Mouse (Mus musculus): ENCODE data around the gene Aldh1l1. TPM values are rescaled to one million over a fixed set of nuclear protein-coding genes. Genes with fewer than 3 reads are reported as not detected.

The Aldh1l1 gene
- total and polyA plus RNA-seq, 3 experiments, result 0.04 to 0.14 TPM; not detected in 1

DNA sequence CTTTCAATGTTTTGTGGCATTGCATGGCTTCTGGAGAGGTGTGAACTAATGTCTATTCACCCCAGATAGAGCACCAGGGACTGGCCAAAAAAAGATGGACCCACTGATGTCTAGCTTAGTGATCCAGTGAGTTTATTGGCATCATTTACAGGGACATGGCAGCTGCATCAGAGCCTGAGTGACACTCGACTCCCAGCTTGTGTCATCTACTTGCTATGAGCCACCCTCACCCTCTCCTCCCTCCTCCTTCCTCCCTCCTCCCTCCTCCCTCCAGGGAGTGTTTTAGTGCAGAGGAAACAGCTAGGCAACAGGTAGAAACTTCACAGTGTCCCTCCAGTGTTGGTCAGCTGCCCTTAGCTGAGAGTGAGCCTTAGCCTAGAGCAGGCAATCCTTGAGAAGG is 108.7 kb downstream of the Aldh1l1 start:
- no peaks in the 10 kb centered on the region for H3K79me2 ChIP-seq (ENCODE audit: control insufficient read depth, insufficient read depth, low read length, poor library complexity)
- H3K27me3 ChIP-seq (ENCODE audit: control insufficient read depth in 1 of 2, insufficient read depth in 2 of 2, low read length in 2 of 2), result peaks cover 4% of the 10 kb centered on the region in 2 experiments; a peak in 3 of 4 replicates
- DNase-seq (ENCODE audit: low read depth, low spot score), result no peak
- H3K36me3 ChIP-seq (ENCODE audit: control insufficient read depth in 1 of 2, insufficient read depth in 2 of 2, low read length in 2 of 2), result no peaks in the 10 kb centered on the region
- H3K9ac ChIP-seq (ENCODE audit: control insufficient read depth, low read depth, low read length, poor library complexity, severe bottlenecking), result no peak overlapping the region
- no peaks in the 10 kb centered on the region for H3K9me3 ChIP-seq (replicated peaks; ENCODE audit: insufficient read depth, low read length)
- no peak overlapping the region for H3K27ac ChIP-seq (ENCODE audit: control insufficient read depth, low read depth, low read length)
- TF ChIP-seq ZNF384 (IDR thresholded peaks at IDR 0.05; ENCODE audit: low read depth, low read length) (no peak), ZC3H11A (IDR thresholded peaks at IDR 0.05; ENCODE audit: low read depth, low read length) (no peak), SMC3 (IDR thresholded peaks at IDR 0.05; ENCODE audit: low read depth, low read length) (no peak), CHD2 (IDR thresholded peaks at IDR 0.05; ENCODE audit: low read length) (no peak), ZMIZ1 (IDR thresholded peaks at IDR 0.05; ENCODE audit: low read depth, low read length) (no peak), MAFK (IDR thresholded peaks at IDR 0.05; ENCODE audit: borderline replicate concordance, low read depth, low read length) (no peak), MEF2A (IDR thresholded peaks at IDR 0.05; ENCODE audit: extremely low read depth, insufficient replicate concordance, low read depth, low read length, poor library complexity, severe bottlenecking) (no peak), TBP (IDR thresholded peaks at IDR 0.05; ENCODE audit: low read depth, low read length) (no peak), RCOR1 (IDR thresholded peaks at IDR 0.05; ENCODE audit: low read depth, low read length) (no peak), USF2 (IDR thresholded peaks at IDR 0.05; ENCODE audit: borderline replicate concordance in 1 of 2, insufficient read depth in 1 of 2, low read depth in 1 of 2, low read length in 2 of 2) (no peak), MYB (IDR thresholded peaks at IDR 0.05; ENCODE audit: low read depth, low read length) (no peak), MAX (IDR thresholded peaks at IDR 0.05; ENCODE audit: low read length) (no peak), HCFC1 (IDR thresholded peaks at IDR 0.05; ENCODE audit: low read depth, low read length) (no peak), USF1 (IDR thresholded peaks at IDR 0.05; ENCODE audit: low read depth, low read length) (no peak), ELF1 (IDR thresholded peaks at IDR 0.05; ENCODE audit: low read depth, low read length) (no peak), UBTF (IDR thresholded peaks at IDR 0.05; ENCODE audit: borderline replicate concordance, insufficient read depth, low read depth, low read length) (no peak)
- H3K4me3 ChIP-seq (ENCODE audit: control insufficient read depth in 1 of 2, insufficient read depth in 1 of 2, low read depth in 2 of 2, low read length in 2 of 2), result no peak overlapping the region
- no peaks in the 10 kb centered on the region for H3K4me1 ChIP-seq (ENCODE audit: control insufficient read depth in 1 of 2, insufficient read depth in 2 of 2, low read length in 2 of 2)

DNA sequence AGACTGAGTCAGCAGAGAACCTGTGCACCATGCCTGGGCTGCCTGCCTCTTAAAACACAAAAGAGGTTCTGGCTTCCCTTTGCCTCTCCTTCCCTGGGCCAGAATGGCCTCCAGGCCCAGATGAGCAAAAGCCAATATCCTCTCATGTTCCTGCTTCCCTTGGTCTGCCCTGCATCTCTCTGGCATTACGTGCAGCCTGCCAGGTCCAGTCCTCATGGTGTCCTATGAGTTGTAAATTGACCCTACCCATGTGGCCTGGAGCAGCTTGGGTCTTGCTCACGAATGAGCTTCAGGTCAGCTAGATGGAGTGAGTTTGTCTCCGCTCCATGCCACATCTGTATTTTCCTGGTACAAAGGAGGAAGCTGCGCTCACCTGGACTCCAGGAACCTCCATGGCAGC is 110.8 kb downstream of the Aldh1l1 start:
- no peaks in the 10 kb centered on the region for H3K36me3 ChIP-seq (ENCODE audit: control insufficient read depth in 1 of 2, insufficient read depth in 2 of 2, low read length in 2 of 2)
- no peak for DNase-seq (ENCODE audit: low read depth, low spot score)
- H3K4me1 ChIP-seq (ENCODE audit: control insufficient read depth in 1 of 2, insufficient read depth in 2 of 2, low read length in 2 of 2), result no peaks in the 10 kb centered on the region
- H3K9ac ChIP-seq (ENCODE audit: control insufficient read depth, low read depth, low read length, poor library complexity, severe bottlenecking), result no peak overlapping the region
- no peak overlapping the region for H3K4me3 ChIP-seq (ENCODE audit: control insufficient read depth in 1 of 2, insufficient read depth in 1 of 2, low read depth in 2 of 2, low read length in 2 of 2)
- TF ChIP-seq SMC3 (IDR thresholded peaks at IDR 0.05; ENCODE audit: low read depth, low read length), result no peak
- TF ChIP-seq NELFE (IDR thresholded peaks at IDR 0.05; ENCODE audit: low read depth, low read length), result no peak
- no peak for TF ChIP-seq UBTF (IDR thresholded peaks at IDR 0.05; ENCODE audit: borderline replicate concordance, insufficient read depth, low read depth, low read length)
- TF ChIP-seq GATA1 (IDR thresholded peaks at IDR 0.05; ENCODE audit: low read depth, low read length), result no peak
- no peak for TF ChIP-seq ZNF384 (IDR thresholded peaks at IDR 0.05; ENCODE audit: low read depth, low read length)
- no peak for TF ChIP-seq KAT2A (conservative IDR thresholded peaks at IDR 0.05; ENCODE audit: low read depth, low read length)
- TF ChIP-seq E2F4 (IDR thresholded peaks at IDR 0.05; ENCODE audit: borderline replicate concordance, low read depth, low read length), result no peak
- peaks cover 4% of the 10 kb centered on the region in 2 experiments; a peak in 3 of 4 replicates for H3K27me3 ChIP-seq (ENCODE audit: control insufficient read depth in 1 of 2, insufficient read depth in 2 of 2, low read length in 2 of 2)
- no peak overlapping the region for H3K27ac ChIP-seq (ENCODE audit: control insufficient read depth, low read depth, low read length)
- H3K9me3 ChIP-seq (replicated peaks; ENCODE audit: insufficient read depth, low read length), result no peaks in the 10 kb centered on the region
- no peaks in the 10 kb centered on the region for H3K79me2 ChIP-seq (ENCODE audit: control insufficient read depth, insufficient read depth, low read length, poor library complexity)
